10 mouse cellular contexts compared by ENCODE assay signal in genomic region chr3:88238866-88239391, GRCm38 (mm10). TPM values are rescaled to one million over a fixed set of nuclear protein-coding genes. Genes with fewer than 3 reads are reported as not detected.
A peak's percentile ranks its signal among the peaks of the same experiment; 100 is the strongest.
DNase-seq lines count a peak whose midpoint lies in the region; ATAC-seq and TF ChIP-seq lines count a peak whose summit lies in the region.
"Had no signal": no experiment of that assay in that cellular context is flagged by ENCODE, and none has a peak within 500 bp of the region (broad histone marks: within the 10 kb centered on the region; RNA-seq: fewer than 3 reads in every experiment).

No protein-coding gene starts in this region.

- no peaks in the 10 kb centered on the region for H3K9me3 ChIP-seq in forebrain, postnatal 0 days (ENCODE audit: low read length)
- no peaks in the 10 kb centered on the region for H3K9me3 ChIP-seq in midbrain, embryonic 14.5 days (ENCODE audit: control insufficient read depth, low read length)

- H3K36me3 ChIP-seq in forebrain, postnatal 0 days (ENCODE audit: insufficient read depth): no peaks in the 10 kb centered on the region
- no peaks in the 10 kb centered on the region for H3K36me3 ChIP-seq in midbrain, embryonic 14.5 days (ENCODE audit: control insufficient read depth, insufficient read depth, low read length)

- intact Hi-C loops in gastrocnemius, adult 2 months (cut with DNase I): no loop called here
- intact Hi-C loops in heart, postnatal 25 days (cut with DNase I): no loop called here

- H3K4me1 ChIP-seq in forebrain, postnatal 0 days (ENCODE audit: insufficient read depth): peaks cover 24% of the 10 kb centered on the region
- peaks cover 56% of the 10 kb centered on the region for H3K4me1 ChIP-seq in midbrain, embryonic 14.5 days (ENCODE audit: control insufficient read depth, insufficient read depth, low read length)

- 22% methylated on average over 8 of the region's 8 CpGs for WGBS in forebrain, postnatal 0 days
- WGBS in midbrain, embryonic 14.5 days: 23% methylated on average over 8 of the region's 8 CpGs

- no peak for TF ChIP-seq CTCF in gastrocnemius, adult 2 months (IDR thresholded peaks at IDR 0.05)
- no peak for TF ChIP-seq CTCF in forebrain, postnatal 0 days (IDR thresholded peaks at IDR 0.05; ENCODE audit: low read depth)

- H3K4me3 ChIP-seq in gastrocnemius, adult 2 months: no peak overlapping the region
- H3K4me3 ChIP-seq in forebrain, postnatal 0 days (ENCODE audit: low read depth, low read length): no peak overlapping the region
- no peak overlapping the region for H3K4me3 ChIP-seq in midbrain, embryonic 14.5 days (replicated peaks; ENCODE audit: low read depth, low read length)

- peak; percentile 13 for DNase-seq in gastrocnemius, adult 2 months
- no peak for DNase-seq in gastrocnemius, adult 8-10 months (ENCODE audit: low spot score in 2 of 2)
- peak; percentile 57 for DNase-seq in cerebellum, adult 9-10 months
- DNase-seq in forebrain, postnatal 0 days: peak; percentile 75
- DNase-seq in midbrain, embryonic 14.5 days: peak; percentile 44
- no peak for DNase-seq in liver
- DNase-seq in heart, postnatal 25 days (ENCODE audit: low spot score): no peak
- no peak for DNase-seq in heart, postnatal 4 days
- DNase-seq: kidney, postnatal 14 days; lung, adult 18-20 months had no signal

- no peak overlapping the region for H3K27ac ChIP-seq in gastrocnemius, adult 2 months
- peak overlapping the region; percentile 79 for H3K27ac ChIP-seq in forebrain, postnatal 0 days (ENCODE audit: low read depth, low read length)
- H3K27ac ChIP-seq in midbrain, embryonic 14.5 days (replicated peaks; ENCODE audit: low read depth, low read length): peak overlapping the region; percentile 72

- peak; percentile 83 for ATAC-seq in forebrain, postnatal 0 days
- peak; percentile 26; the same call in 1 of the 2 replicates for ATAC-seq in midbrain, embryonic 14.5 days (ENCODE audit: low FRiP score, low TSS enrichment)

- H3K9ac ChIP-seq in forebrain, postnatal 0 days: no peak overlapping the region
- no peak overlapping the region for H3K9ac ChIP-seq in midbrain, embryonic 14.5 days (replicated peaks; ENCODE audit: low read length)

- H3K27me3 ChIP-seq in forebrain, postnatal 0 days (ENCODE audit: insufficient read depth, low read length): no peaks in the 10 kb centered on the region
- peaks cover 22% of the 10 kb centered on the region; the same call in 1 of the 2 replicates for H3K27me3 ChIP-seq in midbrain, embryonic 14.5 days (ENCODE audit: control insufficient read depth, insufficient read depth, low read length)

- no peak overlapping the region for H3K4me2 ChIP-seq in forebrain, postnatal 0 days (ENCODE audit: low read depth)
- no peak overlapping the region for H3K4me2 ChIP-seq in midbrain, embryonic 14.5 days (ENCODE audit: low read length)

RNA-seq across cellular contexts. Expression of gene Rhbg, which starts 15.6 kb away (rescaled TPM):
- total RNA-seq in gastrocnemius, adult 2 months (2021): not detected
- total RNA-seq in gastrocnemius, adult 8-10 months (2022): not detected
- 0.19 TPM in 1 of 2 replicates, not detected in the other for total RNA-seq in forebrain, postnatal 0 days (2014; rRNA removed)
- 0.21 and 0.25 TPM in 2 replicates for polyA plus RNA-seq in forebrain, postnatal 0 days (2015; fragmentation: Nextera tagmentation; extraction: Ambion mirVana)
- polyA plus RNA-seq in midbrain, embryonic 14.5 days (2014; fragmentation: Nextera tagmentation; extraction: Ambion mirVana): 0.21 and 0.22 TPM in 2 replicates
- total RNA-seq in heart, postnatal 25 days (2021): not detected
- not detected for total RNA-seq in heart, postnatal 4 days (2021)

RNA-seq across cellular contexts. Expression of gene Gm38392, which starts 48.1 kb away (rescaled TPM):
- total RNA-seq in gastrocnemius, adult 2 months (2021): under 1 TPM; 0.74 to 0.95 TPM
- 1 to 10 TPM in 1 of 4 experiments, under 1 TPM in 3; 0.72 to 2.2 (median 0.81) TPM for total RNA-seq in gastrocnemius, adult 8-10 months (2022)
- total RNA-seq in forebrain, postnatal 0 days (2014; rRNA removed): 0.69 TPM in 1 of 2 replicates, not detected in the other
- polyA plus RNA-seq in forebrain, postnatal 0 days (2015; fragmentation: Nextera tagmentation; extraction: Ambion mirVana): 0.16 TPM in 1 of 2 replicates, not detected in the other
- polyA plus RNA-seq in midbrain, embryonic 14.5 days (2014; fragmentation: Nextera tagmentation; extraction: Ambion mirVana): not detected in 2 replicates
- under 1 TPM in 1 of 2 experiments, not detected in 1; 0.22 TPM for total RNA-seq in heart, postnatal 25 days (2021)
- total RNA-seq in heart, postnatal 4 days (2021): not detected

RNA-seq across cellular contexts. Expression of gene Tsacc, which starts 57.9 kb away (rescaled TPM):
- 1 to 10 TPM; 5.4 to 7.3 TPM for total RNA-seq in gastrocnemius, adult 2 months (2021)
- total RNA-seq in gastrocnemius, adult 8-10 months (2022): 1 to 10 TPM; 2.6 to 7.3 (median 6.1) TPM
- total RNA-seq in forebrain, postnatal 0 days (2014; rRNA removed): 1.2 and 5.0 TPM in 2 replicates
- 11.9 and 12.0 TPM in 2 replicates for polyA plus RNA-seq in forebrain, postnatal 0 days (2015; fragmentation: Nextera tagmentation; extraction: Ambion mirVana)
- 8.0 and 8.1 TPM in 2 replicates for polyA plus RNA-seq in midbrain, embryonic 14.5 days (2014; fragmentation: Nextera tagmentation; extraction: Ambion mirVana)
- 1 to 10 TPM; 4.8 to 5.4 TPM for total RNA-seq in heart, postnatal 25 days (2021)
- 1 to 10 TPM; 6.1 to 6.2 TPM for total RNA-seq in heart, postnatal 4 days (2021)

RNA-seq across cellular contexts. Expression of gene Cct3, which starts 58.0 kb away (rescaled TPM):
- 100 to 1,000 TPM in 1 of 2 experiments, 10 to 100 TPM in 1; 96.7 to 119 TPM for total RNA-seq in gastrocnemius, adult 2 months (2021)
- 100 to 1,000 TPM in 1 of 4 experiments, 10 to 100 TPM in 3; 91.1 to 102 (median 92.6) TPM for total RNA-seq in gastrocnemius, adult 8-10 months (2022)
- total RNA-seq in forebrain, postnatal 0 days (2014; rRNA removed): 373 and 393 TPM in 2 replicates
- polyA plus RNA-seq in forebrain, postnatal 0 days (2015; fragmentation: Nextera tagmentation; extraction: Ambion mirVana): 440 and 452 TPM in 2 replicates
- 444 and 493 TPM in 2 replicates for polyA plus RNA-seq in midbrain, embryonic 14.5 days (2014; fragmentation: Nextera tagmentation; extraction: Ambion mirVana)
- total RNA-seq in heart, postnatal 25 days (2021): 100 to 1,000 TPM; 184 to 199 TPM
- 100 to 1,000 TPM; 257 TPM for total RNA-seq in heart, postnatal 4 days (2021)

Comparison
In these comparisons a context has a peak if more than half of its experiments do, and no peak if none do; other contexts are left out.
1. DNase-seq: peak in gastrocnemius, adult 2 months (single experiment), cerebellum, adult 9-10 months (single experiment), forebrain, postnatal 0 days (single experiment) and midbrain, embryonic 14.5 days (single experiment); none in gastrocnemius, adult 8-10 months (0 of 2), liver (single experiment), heart, postnatal 25 days (single experiment) and heart, postnatal 4 days (single experiment).